Mouse (Mus musculus) MEL (cell line): ENCODE data around the gene Igf1r. TPM values are rescaled to one million over a fixed set of nuclear protein-coding genes. Genes with fewer than 3 reads are reported as not detected.

ENCODE experiments used
- DNase-seq: peaks from one replicate; pipeline ENCODE4 v3.0.0; 2011; ENCODE audit warnings: low read depth, low spot score
- H3K27ac ChIP-seq: 2 replicates; pipeline ENCODE4 v1.5.1; 2012; ENCODE audit warnings: low read depth, mild to moderate bottlenecking, control low read depth, low read length, moderate library complexity; ENCODE audit not compliant: control insufficient read depth
- H3K27me3 ChIP-seq, 2 experiments: fragments of 150-350 bp in 1 of 2; sonication (generic) in 1 of 2; 2 replicates each; pipeline ENCODE4 v1.6.1; 2012; ENCODE audit warnings: low read length in 2 of 2, mild to moderate bottlenecking in 2 of 2, improper control_type of control experiment in 1 of 2, moderate library complexity in 1 of 2; ENCODE audit not compliant: insufficient read depth in 2 of 2, control insufficient read depth in 1 of 2
- H3K36me3 ChIP-seq, 2 experiments: 2 replicates each; pipeline ENCODE4 v1.6.1; 2012 to 2014; ENCODE audit warnings: low read length in 2 of 2, improper control_type of control experiment in 1 of 2, inconsistent platforms in 1 of 2, mild to moderate bottlenecking in 1 of 2; ENCODE audit not compliant: insufficient read depth in 2 of 2, control insufficient read depth in 1 of 2
- H3K4me1 ChIP-seq, 2 experiments: fragments of 150-350 bp in 1 of 2; sonication (generic) in 1 of 2; 2 replicates each; pipeline ENCODE4 v1.6.1; 2012; ENCODE audit warnings: low read length in 2 of 2, improper control_type of control experiment in 1 of 2, mild to moderate bottlenecking in 1 of 2; ENCODE audit not compliant: insufficient read depth in 2 of 2, control insufficient read depth in 1 of 2
- H3K4me3 ChIP-seq, 2 experiments: fragments of 150-350 bp in 1 of 2; sonication (generic) in 1 of 2; 2 replicates each; pipeline ENCODE4 v1.5.1; 2012; ENCODE audit warnings: low read depth in 2 of 2, low read length in 2 of 2, mild to moderate bottlenecking in 2 of 2, moderate library complexity in 2 of 2, control low read depth in 1 of 2, improper control_type of control experiment in 1 of 2; ENCODE audit not compliant: control insufficient read depth in 1 of 2, insufficient read depth in 1 of 2
- H3K79me2 ChIP-seq: 2 replicates; pipeline ENCODE4 v1.6.1; 2012; ENCODE audit warnings: mild to moderate bottlenecking, low read length, moderate library complexity; ENCODE audit not compliant: control insufficient read depth, poor library complexity, insufficient read depth
- H3K9ac ChIP-seq: 2 replicates; pipeline ENCODE4 v1.6.1; 2012; ENCODE audit warnings: low read depth, mild to moderate bottlenecking, control low read depth, low read length, moderate library complexity; ENCODE audit not compliant: control insufficient read depth, poor library complexity, severe bottlenecking
- H3K9me3 ChIP-seq: fragments of 150-350 bp; sonication (generic); replicated peaks from 2 replicates; pipeline ENCODE4 v1.6.1; 2012; ENCODE audit warnings: mild to moderate bottlenecking, low read length, improper control_type of control experiment, moderate library complexity; ENCODE audit not compliant: insufficient read depth
- CHD2 ChIP-seq: IDR thresholded peaks from 2 replicates; pipeline ENCODE4 v1.6.1; 2011; ENCODE audit warnings: low read length, improper control_type of control experiment
- E2F4 ChIP-seq: IDR thresholded peaks from 2 replicates; pipeline ENCODE4 v1.6.1; 2011; ENCODE audit warnings: low read depth, low read length, improper control_type of control experiment, borderline replicate concordance
- GATA1 ChIP-seq: IDR thresholded peaks from 2 replicates; pipeline ENCODE4 v1.6.1; 2011; ENCODE audit warnings: low read depth, low read length, improper control_type of control experiment
- KAT2A ChIP-seq: conservative IDR thresholded peaks from 2 replicates; pipeline ENCODE4 v1.6.1; 2012; ENCODE audit warnings: low read depth, low read length, improper control_type of control experiment, inconsistent platforms
- MAFK ChIP-seq: IDR thresholded peaks from 2 replicates; pipeline ENCODE4 v1.6.1; 2011; ENCODE audit warnings: low read depth, mild to moderate bottlenecking, low read length, improper control_type of control experiment, borderline replicate concordance
- MAZ ChIP-seq: IDR thresholded peaks from 2 replicates; pipeline ENCODE4 v1.6.1; 2012; ENCODE audit warnings: low read depth, mild to moderate bottlenecking, inconsistent platforms, low read length, improper control_type of control experiment
- POLR2AphosphoS2 ChIP-seq: IDR thresholded peaks from 2 replicates; pipeline ENCODE4 v1.6.1; 2011; ENCODE audit warnings: low read length, improper control_type of control experiment
- POLR2AphosphoS5 ChIP-seq: IDR thresholded peaks from 2 replicates; pipeline ENCODE4 v1.6.1; 2012; ENCODE audit warnings: low read depth, borderline replicate concordance, mild to moderate bottlenecking, inconsistent platforms, low read length, moderate library complexity, mixed read lengths
- SMC3 ChIP-seq: IDR thresholded peaks from 2 replicates; pipeline ENCODE4 v1.6.1; 2011; ENCODE audit warnings: low read depth, low read length, improper control_type of control experiment
- TAL1 ChIP-seq: IDR thresholded peaks from 2 replicates; pipeline ENCODE4 v1.6.1; 2012; ENCODE audit warnings: mild to moderate bottlenecking, inconsistent platforms, low read length, moderate library complexity, mixed read lengths
- USF1 ChIP-seq: IDR thresholded peaks from 2 replicates; pipeline ENCODE4 v1.6.1; 2014; ENCODE audit warnings: low read depth, mild to moderate bottlenecking, inconsistent platforms, low read length, improper control_type of control experiment, moderate library complexity
- ZNF384 ChIP-seq: IDR thresholded peaks from 2 replicates; pipeline ENCODE4 v1.6.1; 2012; ENCODE audit warnings: low read depth, mild to moderate bottlenecking, inconsistent platforms, low read length, improper control_type of control experiment
- polyA plus RNA-seq, 2 experiments: library from polyadenylated mRNA; stranded (reverse) in 1 of 2; unstranded in 1 of 2; fragments of >175 nt in 1 of 2; fragments of >200 nt in 1 of 2; gene quantifications; 2 replicates each; pipeline versions ENCODE4 v1.2.1 to v1.2.4; 2012; ENCODE audit warnings: low replicate concordance in 2 of 2, low read depth in 1 of 2; ENCODE audit not compliant: insufficient read length in 2 of 2, insufficient read depth in 1 of 2, missing spikeins in 1 of 2
- total RNA-seq: library from RNA; depleted of rRNA; stranded (reverse); fragments of 300-350 nt; gene quantifications from 2 replicates; pipeline ENCODE4 v1.2.3, GENCODE M21; 2012

Igf1r gene
- total and polyA plus RNA-seq, 3 experiments, result 11.8 to 11.9 TPM; not detected in 1

DNA sequence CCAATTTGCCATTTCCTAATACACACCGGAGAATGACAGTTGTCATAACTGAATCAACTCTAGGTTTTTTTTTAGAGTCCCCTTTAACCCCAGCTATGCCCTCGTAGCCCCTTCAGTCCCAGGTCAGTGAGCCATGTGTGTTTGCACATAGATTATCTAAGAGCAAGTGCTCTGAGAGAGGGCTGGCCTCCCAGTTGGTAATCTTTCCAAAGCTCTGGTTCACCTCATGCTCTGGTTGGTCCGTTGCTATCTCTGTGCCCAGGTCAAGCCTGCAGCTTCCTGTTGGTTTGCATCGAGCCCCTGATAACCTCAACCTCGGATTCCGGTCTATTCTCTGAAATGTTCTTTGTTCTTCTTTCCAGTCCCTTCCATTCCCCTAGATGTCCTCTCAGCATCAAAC, 236.6 kb downstream of the Igf1r start (continued):
- TF ChIP-seq MAZ, result no peak
- TF ChIP-seq, all 39 proteins: peak for 14

DNA sequence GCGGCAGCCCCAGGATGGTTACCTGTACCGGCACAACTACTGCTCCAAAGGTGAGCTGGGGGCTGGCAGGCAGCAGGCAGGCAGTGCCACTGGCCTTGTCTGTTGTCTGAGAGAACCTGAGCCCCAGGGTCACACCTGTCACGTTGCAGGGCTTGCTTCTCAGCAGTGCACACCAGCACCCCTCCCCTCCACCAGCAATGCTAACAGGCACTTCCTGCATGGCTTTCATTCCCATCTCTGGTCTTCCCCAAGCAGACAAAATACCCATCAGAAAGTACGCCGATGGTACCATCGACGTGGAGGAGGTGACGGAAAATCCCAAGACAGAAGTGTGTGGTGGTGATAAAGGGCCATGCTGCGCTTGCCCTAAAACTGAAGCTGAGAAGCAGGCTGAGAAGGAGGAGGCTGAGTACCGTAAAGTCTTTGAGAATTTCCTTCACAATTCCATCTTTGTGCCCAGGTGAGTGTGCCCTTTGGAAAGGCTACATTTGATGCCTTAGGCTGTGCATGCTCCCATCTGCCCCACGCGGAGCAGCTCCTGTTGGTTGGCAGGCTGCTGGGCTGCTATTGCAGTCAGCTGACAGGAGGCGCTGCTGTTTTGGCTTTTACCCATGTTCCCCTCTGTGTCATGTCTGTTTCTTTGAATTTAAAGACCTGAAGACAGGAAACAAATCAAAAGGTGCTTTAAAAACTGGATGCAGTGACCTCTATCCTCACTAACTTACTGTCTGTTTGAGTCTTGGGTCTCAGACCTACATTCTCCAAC, 237.2 kb downstream of the Igf1r start:
- H3K27ac ChIP-seq, result peak overlapping the region; percentile 87
- no peaks in the 10 kb centered on the region for H3K27me3 ChIP-seq
- H3K4me1 ChIP-seq, result peaks cover 9 to 28% of the 10 kb centered on the region in 2 experiments
- TF ChIP-seq CHD2, result no peak
- TF ChIP-seq USF1, result 0 out of 2 replicates have a peak, but pooled peaks have one; percentile 10
- peak overlapping the region; percentile 11; the same call in 1 of the 2 replicates for H3K9ac ChIP-seq
- no peak overlapping the region for H3K4me3 ChIP-seq
- no peaks in the 10 kb centered on the region for H3K79me2 ChIP-seq
- H3K36me3 ChIP-seq, result peaks cover 11 to 22% of the 10 kb centered on the region in 2 experiments
- no peak for DNase-seq
- H3K9me3 ChIP-seq, result no peaks in the 10 kb centered on the region

DNA sequence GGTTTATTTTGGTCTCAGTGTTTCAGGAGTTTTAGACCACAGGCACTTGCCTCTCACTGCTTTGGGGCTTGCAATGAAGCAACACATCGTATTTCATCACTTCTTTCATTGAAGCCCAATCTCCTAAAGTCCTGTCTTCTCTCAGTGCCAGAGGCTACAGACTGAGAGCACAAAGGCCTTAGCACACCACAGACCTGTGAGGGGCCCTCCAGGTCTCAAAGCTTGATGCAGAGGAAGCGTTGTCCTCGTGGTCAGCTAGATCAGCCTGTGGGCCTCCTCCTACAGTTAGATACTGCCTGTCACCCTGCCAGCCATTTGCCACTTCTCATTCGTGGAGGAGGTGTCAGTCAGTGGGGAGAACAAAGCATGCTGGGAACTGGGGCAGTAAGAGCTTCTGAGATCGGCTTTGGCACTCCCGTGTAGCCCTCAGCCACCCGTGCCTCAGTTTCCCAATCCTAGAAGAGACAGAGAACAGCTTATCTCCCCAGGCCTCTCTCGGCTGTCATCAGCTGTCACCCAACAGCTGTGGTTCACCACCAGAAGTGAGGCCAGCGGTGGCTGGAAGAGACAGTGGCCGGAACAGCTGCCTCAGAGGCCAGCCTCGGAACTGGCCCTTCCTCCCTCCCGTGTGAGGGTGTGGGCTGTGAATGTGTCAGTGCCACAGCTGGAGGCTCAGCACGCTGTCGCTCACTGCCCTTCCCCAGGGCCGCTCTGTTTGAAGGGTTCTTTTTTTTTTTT, 241.5 kb downstream of the Igf1r start:
- Histone ChIP-seq H3K9me3 (no peaks in the 10 kb centered on the region), H3K27ac (no peak overlapping the region), H3K9ac (no peak overlapping the region), H3K4me3 (no peak overlapping the region), H3K27me3 (no peaks in the 10 kb centered on the region), H3K4me1 (peaks cover 0 to 16% of the 10 kb centered on the region in 2 experiments; a peak in 2 of 4 replicates), H3K79me2 (no peaks in the 10 kb centered on the region), H3K36me3 (peaks cover 11 to 12% of the 10 kb centered on the region in 2 experiments)
- TF ChIP-seq POLR2AphosphoS2, result no peak
- TF ChIP-seq E2F4, result no peak
- no peak for TF ChIP-seq ZNF384
- no peak for TF ChIP-seq GATA1
- no peak for TF ChIP-seq SMC3
- no peak for TF ChIP-seq MAFK
- no peak for TF ChIP-seq POLR2AphosphoS5
- TF ChIP-seq TAL1, result no peak
- no peak for TF ChIP-seq KAT2A
- DNase-seq, result peak; percentile 24
